Mouse (Mus musculus): ENCODE data around the gene Uimc1.
"Not testable (repeated sequence)": the region's sequence is repeated elsewhere in the genome, so short reads cannot be mapped to it uniquely, and the experiment has no call there.

Uimc1 gene

GRCm38 (mm10) chr13:55099726-55100478 is at the start of gene Uimc1:
Uimc1 (minus strand) TSS chr13:55100300.
- DNase-seq (ENCODE audit: low read depth), result peak; percentile 68

GRCm38 (mm10) chr13:55140271-55140670 is 40.2 kb upstream of the Uimc1 start:
- DNase-seq (ENCODE audit: low read depth), result no peak

- DNase-seq (ENCODE audit: low read depth), result peak; percentile 24
These were observed 35.3 kb upstream of the Uimc1 start for GRCm38 (mm10) chr13:55135382-55135781.

GRCm38 (mm10) chr13:55133448-55133847 is 33.3 kb upstream of the Uimc1 start, which contains the start of gene Gm17617:
Gm17617 (minus strand) TSS chr13:55133548.
- DNase-seq (ENCODE audit: low read depth), result no peak

- no peak for DNase-seq (ENCODE audit: low read depth)
These were observed 24.8 kb upstream of the Uimc1 start for GRCm38 (mm10) chr13:55124903-55125302.

- no peak for DNase-seq (ENCODE audit: low read depth)
These were observed 14.3 kb upstream of the Uimc1 start for GRCm38 (mm10) chr13:55114375-55114774.

- DNase-seq (ENCODE audit: low read depth), result no peak
These were observed 7.6 kb upstream of the Uimc1 start for GRCm38 (mm10) chr13:55107694-55108093.

GRCm38 (mm10) chr13:55107116-55107515 is 7.0 kb upstream of the Uimc1 start:
- DNase-seq (ENCODE audit: low read depth), result no peak

- no peak for DNase-seq (ENCODE audit: low read depth)
These were observed 6.0 kb upstream of the Uimc1 start for GRCm38 (mm10) chr13:55105953-55106691.

GRCm38 (mm10) chr13:55105045-55105952 is 5.2 kb upstream of the Uimc1 start, which contains the start of gene Zfp346:
Zfp346 (plus strand) TSS chr13:55105311.
- DNase-seq (ENCODE audit: low read depth), result peak; percentile 95

GRCm38 (mm10) chr13:55103351-55103750 is 3.3 kb upstream of the Uimc1 start:
- DNase-seq (ENCODE audit: low read depth), result no peak

- no peak for DNase-seq (ENCODE audit: low read depth)
These were observed 2.3 kb upstream of the Uimc1 start for GRCm38 (mm10) chr13:55102366-55102765.

GRCm38 (mm10) chr13:55101627-55102026 is 1.5 kb upstream of the Uimc1 start:
- no peak for DNase-seq (ENCODE audit: low read depth)

GRCm38 (mm10) chr13:55099066-55099725 is 904 bp downstream of the Uimc1 start:
- no peak for DNase-seq (ENCODE audit: low read depth)

GRCm38 (mm10) chr13:55097841-55098240 is 2.3 kb downstream of the Uimc1 start:
- not testable (repeated sequence) for DNase-seq (ENCODE audit: low read depth)

GRCm38 (mm10) chr13:55092588-55092987 is 7.5 kb downstream of the Uimc1 start:
- DNase-seq (ENCODE audit: low read depth), result no peak

- DNase-seq (ENCODE audit: low read depth), result no peak
These were observed 24.5 kb downstream of the Uimc1 start for GRCm38 (mm10) chr13:55075597-55075996.

- peak; percentile 28 for DNase-seq (ENCODE audit: low read depth)
These were observed 28.8 kb downstream of the Uimc1 start for GRCm38 (mm10) chr13:55071322-55071721.

GRCm38 (mm10) chr13:55069719-55070118 is 30.4 kb downstream of the Uimc1 start:
- DNase-seq (ENCODE audit: low read depth), result no peak

GRCm38 (mm10) chr13:55063276-55063675 is 36.8 kb downstream of the Uimc1 start:
- no peak for DNase-seq (ENCODE audit: low read depth)

- DNase-seq (ENCODE audit: low read depth), result no peak
These were observed 42.1 kb downstream of the Uimc1 start for GRCm38 (mm10) chr13:55058042-55058441.

GRCm38 (mm10) chr13:55047706-55048105 is 52.4 kb downstream of the Uimc1 start:
- DNase-seq (ENCODE audit: low read depth), result no peak
